Mouse (Mus musculus): Measurements from ENCODE around the gene Kif18a. TPM values are rescaled to one million over a fixed set of nuclear protein-coding genes. Genes with fewer than 3 reads are reported as not detected.

The Kif18a gene
- total RNA-seq, 2 experiments from 2014 or later = 1.4 to 1.7 TPM

DNA sequence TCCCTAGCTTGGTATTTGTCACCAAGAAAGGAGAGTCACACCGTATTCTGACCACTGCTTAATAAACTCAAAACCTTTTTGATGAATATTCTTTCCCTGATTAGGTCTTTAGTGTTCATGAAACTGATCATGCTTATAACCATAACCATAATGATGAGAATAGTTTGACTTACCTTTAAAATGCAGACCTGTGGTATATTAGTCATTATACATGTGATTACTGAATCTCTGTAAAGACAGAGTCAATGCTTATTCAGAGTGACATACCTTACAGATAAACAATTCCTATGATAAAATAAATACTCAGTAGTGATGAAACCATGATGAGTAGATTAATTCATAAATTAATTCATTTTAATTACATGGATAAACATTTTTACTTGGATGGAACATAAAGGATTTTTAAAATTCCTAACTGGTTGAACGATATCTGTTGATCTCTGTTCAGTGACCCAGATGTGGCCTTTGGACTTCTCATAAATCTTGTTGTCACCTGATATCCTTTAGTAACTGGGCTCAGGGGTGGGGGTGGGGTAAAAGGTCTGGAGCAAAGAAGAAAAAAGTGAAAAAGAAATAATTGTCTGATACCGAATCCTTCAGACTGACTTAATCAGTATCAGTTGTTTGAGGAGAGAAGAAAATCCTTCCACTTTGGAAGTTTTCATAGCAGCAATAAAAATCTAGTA lies 78.1 kb downstream of the Kif18a start:
- DNase-seq (ENCODE audit: extremely low spot score in 1 of 2, low spot score in 1 of 2) = no peak

DNA sequence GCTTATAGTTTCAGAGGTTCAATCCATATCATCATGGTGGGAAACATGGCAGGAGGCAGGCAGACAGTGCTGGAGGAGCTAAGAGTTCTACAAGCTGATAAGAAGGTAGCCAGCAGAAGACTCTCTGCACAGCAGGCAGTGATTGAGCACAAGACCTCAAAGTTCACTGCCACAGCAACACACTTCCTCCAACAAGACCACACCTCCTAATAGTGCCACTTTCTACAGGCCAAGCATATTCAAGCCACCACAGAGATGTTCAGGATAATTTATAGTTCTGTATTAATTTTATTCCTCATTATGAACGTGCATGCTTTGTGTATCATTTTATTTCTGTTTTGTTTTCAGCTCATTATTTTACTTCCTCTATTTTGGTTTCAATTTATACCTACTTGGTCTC lies 85.4 kb downstream of the Kif18a start:
- DNase-seq (ENCODE audit: extremely low spot score in 1 of 2, low spot score in 1 of 2) = no peak

DNA sequence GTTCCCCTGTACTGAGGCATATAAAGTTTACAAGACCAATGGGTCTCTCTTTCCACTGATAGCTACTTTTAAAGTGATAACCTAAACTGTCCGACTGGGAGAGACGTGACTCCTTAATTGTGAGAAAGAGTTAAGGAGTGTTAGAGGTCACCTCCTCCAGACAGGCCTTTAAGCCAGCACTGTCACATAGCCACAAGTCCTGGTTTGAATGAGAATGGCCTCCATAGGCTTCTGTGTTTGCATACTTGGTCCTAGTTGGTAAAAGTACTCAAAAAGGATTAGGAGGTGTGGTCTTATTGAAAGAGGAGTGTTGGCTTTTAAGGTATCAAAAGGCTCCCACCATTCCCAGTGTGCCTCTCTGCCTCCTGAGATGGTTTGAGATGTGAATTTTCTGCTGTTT lies 94.3 kb downstream of the Kif18a start:
- no peak for DNase-seq (ENCODE audit: extremely low spot score in 1 of 2, low spot score in 1 of 2)

DNA sequence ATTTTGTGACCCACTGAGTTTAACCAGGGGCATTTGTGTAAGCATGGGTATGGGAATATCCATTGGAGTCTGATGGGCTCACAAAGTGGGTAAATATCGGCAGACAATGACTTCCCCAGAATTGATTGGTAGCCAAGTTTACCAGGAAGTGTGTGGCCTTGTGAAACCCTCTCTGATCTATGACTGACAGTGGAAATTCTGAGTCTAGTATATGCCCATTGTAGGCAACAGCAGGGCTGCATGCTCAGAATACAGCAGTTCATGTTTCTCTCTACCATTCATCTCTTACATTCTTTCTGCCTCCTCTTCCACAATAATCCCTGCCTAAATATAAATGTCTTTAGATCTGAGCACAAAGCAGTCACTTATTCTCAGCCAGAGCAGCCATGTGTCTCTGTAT lies 103.5 kb downstream of the Kif18a start:
- DNase-seq (ENCODE audit: extremely low spot score in 1 of 2, low spot score in 1 of 2) = no peak

DNA sequence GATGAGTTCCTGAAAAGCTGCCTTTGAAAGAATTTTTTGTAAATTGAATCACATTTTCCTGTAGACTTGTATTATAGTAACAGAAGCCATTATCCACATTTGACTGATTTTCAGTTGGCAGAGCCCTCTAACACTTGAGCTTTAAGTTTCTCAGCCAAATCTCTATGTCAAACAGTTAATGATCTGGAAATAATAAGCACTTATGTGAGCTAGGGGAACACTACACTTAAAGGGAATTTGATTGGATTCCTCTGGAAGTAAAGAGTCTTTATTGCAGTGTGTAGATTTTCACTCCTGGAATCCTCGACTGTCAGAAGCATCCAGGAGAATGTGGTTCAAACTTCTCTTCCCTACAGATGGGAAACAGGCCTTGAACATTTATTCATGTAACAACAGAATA lies 105.7 kb downstream of the Kif18a start:
- no peak for DNase-seq (ENCODE audit: extremely low spot score in 1 of 2, low spot score in 1 of 2)

DNA sequence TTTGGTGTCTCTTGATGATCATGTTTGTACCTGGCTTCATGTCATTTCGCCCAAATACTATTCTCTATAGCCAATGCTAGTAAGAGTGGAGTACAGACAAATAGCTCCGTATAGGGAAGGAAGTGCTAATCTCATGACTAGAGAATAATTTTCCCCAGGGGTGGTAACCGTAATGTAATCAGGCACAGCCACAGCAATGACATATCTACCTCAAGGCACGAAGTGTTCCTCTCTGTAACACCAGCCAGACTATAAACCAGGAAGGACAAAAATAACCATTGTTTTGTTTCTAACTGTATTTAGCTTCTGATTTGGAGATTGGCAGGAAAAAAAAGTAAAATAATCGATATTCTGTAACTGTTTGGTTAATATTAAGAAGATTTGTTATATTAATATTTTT lies 108.2 kb downstream of the Kif18a start:
- DNase-seq (ENCODE audit: extremely low spot score in 1 of 2, low spot score in 1 of 2) = no peak

DNA sequence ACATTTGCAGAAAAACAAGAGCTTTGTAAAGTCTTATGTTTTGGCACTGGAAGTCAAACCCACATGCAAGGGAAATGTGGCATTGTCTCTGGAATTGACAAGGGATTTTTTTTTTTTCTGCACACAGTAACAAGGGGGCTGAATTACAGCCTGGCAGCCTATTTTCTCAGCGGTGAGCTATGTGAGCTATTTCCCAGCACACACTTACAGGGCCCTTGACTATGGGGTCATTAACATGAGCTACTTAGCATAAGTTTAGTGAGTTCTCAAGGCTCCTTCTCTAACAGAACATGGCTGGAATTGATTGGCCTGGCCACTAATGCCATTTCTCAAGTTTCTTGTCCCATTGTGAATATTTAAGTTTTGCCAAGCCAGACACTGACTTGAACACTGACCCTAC lies 109.4 kb downstream of the Kif18a start:
- no peak for DNase-seq (ENCODE audit: extremely low spot score in 1 of 2, low spot score in 1 of 2)

Other genes with a start within 250 kb of the Kif18a start
- 1 to 10 TPM; 5.9 to 7.2 TPM for gene Mettl15, start within 50 bp of the Kif18a start, total RNA-seq (2021)